Mouse (Mus musculus): Measurements from ENCODE around the gene Arsj.
A peak's percentile ranks its signal among the peaks of the same experiment; 100 is the strongest.

Gene Arsj

DNA sequence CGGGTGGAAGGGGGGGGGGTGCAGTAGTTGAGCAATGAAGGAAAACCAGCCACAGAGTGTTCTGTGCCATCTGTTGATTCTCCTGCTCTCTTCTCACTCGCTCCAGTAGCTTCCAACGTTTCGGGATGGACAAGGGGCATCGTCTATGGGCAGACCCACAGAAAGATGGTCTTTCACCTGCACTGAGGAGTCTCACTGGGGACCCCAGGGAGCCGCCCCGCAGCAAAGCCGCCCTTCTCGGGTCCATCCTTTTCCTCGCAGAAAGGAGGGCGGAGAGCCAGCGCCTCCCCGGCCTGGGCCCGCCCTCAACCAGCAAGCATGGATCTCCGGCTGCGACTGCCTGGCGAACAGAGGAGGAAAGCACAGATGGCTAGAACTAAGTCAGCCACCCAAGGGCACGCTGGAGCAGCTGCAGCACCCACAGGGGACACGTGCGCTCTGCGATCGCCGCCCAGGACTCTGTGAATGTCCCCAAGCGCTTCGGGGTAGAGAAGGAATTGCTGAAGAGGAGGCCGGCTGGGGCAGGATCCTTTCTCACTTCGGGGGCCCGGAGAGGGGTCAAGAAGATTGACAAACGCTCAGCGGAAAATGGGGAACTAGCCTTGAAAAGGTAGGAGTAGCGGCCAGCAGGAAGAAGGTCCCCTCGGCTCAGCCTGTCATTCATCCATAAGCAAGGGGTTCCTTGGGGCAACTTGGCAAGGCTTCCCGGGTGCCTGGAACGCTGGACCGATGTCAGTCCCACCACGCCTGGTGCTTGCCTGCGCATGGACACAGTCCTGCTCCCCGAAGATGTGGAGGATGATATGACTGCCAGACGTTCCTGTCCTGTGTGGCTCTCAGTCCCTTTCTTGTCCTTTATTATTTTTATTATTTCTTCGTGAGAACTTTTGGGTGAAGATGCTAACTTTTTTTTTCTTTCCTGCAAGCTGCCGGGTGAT, at the start of gene Arsj:
Arsj (plus strand) TSS at position 117 of the 938 bp plus-strand sequence.
- peak; percentile 15 for DNase-seq (ENCODE audit: low read depth, low spot score)

DNA sequence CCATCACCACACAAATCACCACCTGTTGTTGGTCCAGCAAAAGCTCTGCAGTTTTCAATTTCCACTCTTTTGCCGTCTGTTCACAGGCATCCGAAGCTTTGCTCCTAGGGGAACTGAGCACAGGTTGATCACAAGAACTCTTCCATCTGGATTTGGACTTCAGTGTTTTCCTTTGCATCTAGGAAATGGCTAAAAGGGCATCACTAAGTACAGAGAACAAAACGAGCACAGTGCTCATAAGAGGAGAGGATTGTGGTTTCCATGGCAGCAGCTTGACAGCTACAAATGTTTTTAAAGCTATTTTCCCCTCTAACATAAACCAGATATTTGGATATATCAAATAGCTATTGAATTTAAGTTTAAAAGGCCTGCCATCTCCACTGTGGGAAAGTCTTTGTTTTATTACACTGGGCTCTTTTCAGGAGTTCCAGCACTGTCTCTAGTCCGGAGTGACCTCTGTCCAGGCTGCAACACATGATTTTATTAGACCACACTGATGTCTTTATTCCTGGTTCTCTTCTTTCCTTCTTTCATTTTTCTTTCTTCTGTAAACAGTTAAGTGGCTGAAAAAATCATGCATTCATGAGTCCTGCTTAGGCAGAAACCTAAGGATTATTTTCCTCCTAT, 38.5 kb upstream of the Arsj start:
- no peak for DNase-seq (ENCODE audit: low read depth, low spot score)

DNA sequence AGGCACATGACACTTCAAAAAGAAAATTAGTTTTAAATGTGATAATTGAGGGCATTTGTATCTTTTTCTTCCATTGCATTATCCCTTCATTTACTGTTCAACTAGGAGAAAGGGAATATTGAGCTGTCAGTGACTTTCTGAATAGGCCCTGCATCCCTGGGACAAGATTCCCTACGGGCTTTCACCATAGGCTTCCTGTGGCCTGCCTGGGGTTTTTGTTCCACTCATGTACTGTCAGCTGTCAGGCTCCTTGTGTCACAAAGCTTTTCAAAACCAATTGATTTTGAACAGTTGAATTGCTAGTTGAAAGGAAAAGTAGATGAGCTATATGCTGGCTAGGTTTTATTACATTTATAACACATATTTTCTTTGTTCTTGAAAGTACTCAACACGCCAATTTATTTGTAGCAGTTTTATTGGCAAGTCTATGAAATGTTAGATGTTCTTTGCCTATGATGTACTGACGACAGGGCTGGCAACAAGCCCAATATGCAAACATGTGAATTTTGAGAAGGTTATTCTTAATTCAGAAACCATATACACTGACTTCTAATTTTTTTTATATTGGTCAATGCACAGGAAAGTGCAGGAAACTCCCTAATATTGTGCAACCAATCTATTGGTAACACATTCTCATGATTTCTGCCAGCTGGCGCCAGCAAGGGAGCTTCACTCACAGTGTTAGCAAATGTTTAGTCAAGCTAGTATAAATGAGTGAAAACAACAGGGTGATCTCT, 37.4 kb upstream of the Arsj start:
- no peak for DNase-seq (ENCODE audit: low read depth, low spot score)

DNA sequence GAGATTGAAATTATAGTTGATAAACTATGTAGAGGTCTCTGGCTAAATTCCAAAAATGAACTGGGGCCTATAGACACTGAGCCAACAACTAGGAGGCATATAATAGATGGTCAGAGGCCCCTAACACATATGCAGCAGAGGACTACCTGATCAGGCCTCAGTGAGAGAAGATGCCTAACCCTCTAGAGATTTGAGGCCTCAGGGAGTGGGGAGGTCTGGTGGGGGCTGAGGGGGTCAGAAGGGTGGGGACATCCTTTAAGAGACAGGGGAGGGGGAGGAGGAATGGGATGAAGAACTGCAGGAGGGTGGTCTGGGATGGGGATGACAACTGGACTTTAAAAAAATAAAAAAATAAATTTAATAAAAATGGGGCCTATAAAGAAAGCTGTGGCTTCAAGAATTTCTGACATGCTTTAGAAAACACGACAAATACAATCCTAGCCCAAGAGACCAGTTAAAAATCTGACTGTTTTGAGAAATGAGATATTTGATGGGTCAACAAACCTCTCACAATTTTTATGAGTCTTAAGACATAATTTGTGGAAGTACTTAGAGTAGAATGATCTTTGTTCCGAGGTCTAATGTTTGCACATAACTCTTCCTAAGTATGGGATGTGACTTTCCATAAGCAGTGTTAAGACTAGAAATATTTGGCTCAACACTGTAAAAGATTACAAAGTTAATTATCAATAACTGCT, 36.7 kb upstream of the Arsj start:
- no peak for DNase-seq (ENCODE audit: low read depth, low spot score)

DNA sequence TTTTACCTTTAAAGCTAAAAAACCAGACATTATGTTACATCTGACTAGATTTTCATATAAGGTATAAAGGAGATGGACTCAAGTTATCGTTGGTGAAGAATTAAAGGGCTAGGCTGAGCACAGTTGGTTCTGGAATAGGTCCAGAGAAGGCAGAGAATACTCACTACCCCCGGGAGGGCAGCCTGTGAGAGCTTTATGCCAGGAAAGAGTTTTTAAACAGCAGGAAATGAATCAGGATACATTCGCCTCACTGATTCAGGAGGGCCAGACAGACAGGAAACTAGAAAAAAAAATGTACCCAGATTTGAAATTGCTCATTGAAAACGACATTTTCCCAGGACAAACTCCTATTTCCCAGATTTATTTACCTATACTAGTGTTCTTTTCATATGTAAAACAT, 28.2 kb upstream of the Arsj start:
- no peak for DNase-seq (ENCODE audit: low read depth, low spot score)

DNA sequence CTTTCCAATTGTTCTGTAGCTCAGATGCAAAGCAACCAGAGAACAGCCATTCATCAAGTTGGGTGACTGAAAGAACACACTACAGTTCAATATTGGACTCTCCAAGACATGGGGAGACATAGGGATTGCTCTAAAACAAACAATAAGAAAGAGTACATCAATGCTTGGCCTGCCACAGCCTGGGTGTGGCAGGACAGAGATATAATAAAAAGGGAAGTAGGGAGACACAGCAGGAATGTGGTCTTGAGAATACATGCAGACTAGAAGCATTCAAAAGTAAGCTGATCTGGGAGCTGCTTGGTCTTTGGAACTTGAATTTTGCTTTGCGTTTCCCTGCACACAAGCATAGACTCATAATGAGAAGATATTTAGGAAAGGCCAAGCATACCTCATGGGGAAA, 18.7 kb upstream of the Arsj start:
- DNase-seq (ENCODE audit: low read depth, low spot score), result no peak

DNA sequence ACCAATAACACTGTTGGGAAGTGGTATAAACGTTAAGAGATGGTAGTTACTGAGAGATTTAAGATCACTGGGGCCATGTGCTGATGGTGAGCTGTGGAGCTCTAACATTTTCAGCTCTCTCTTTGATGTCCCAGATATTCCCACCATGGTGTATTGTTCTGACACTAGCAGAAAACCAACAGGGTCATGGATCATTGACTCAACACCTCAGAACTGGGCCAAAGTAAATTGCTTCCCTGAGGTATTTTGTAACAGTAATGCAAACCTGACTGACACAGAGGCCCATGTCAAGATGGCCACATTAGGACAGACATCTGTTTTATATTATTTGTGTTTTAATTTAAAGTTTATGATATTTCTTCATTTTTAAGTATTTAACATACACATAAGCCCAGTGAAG, 3.7 kb upstream of the Arsj start:
- DNase-seq (ENCODE audit: low read depth, low spot score), result no peak

DNA sequence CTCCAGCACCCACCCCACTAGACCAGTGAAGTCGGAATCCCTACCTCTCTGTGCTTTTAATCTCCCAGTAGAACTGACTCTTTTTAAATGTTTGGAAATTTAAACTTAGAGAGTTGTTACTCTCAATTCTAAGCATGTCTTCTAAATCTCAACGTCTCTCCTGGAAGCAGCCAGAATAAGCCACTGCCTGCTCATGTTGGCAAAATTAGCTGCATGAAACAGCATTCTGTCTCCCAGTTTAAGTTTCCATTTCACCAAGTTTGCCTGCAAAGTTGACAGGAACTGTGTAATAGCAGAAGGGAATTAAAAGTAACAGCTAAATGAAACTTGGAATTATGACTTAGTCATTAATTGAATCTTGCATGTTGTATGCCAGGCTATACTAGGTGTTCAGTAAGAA, 1.1 kb upstream of the Arsj start:
- DNase-seq (ENCODE audit: low read depth, low spot score), result no peak

DNA sequence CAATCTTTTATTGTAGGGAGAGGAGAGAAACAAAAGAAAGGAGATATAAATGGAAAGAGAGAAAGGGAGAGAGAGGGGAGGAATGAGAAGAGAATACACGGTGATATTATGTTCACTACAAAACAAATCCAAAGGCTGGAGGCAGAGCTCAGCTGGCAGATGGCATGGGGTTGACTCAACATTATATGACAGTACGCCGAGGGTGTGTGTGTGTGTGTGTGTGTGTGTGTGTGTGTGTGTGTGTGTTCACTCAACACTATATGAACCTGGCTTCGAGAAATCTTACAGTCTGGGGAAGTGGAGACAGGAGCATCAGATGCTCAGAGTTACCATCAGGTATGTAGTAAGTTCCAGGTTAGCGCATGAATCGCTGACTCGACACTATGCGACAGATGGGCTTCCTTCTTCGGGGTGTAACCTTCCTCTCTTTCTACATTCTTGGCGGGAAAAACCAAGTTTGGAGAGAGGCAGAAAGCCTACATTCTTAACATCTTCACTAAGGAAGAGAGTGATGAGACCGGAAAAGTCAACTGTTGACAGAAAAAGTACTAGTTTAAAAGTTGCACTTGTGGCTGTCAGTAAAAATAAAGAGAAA, 456 bp upstream of the Arsj start:
- DNase-seq (ENCODE audit: low read depth, low spot score), result no peak

DNA sequence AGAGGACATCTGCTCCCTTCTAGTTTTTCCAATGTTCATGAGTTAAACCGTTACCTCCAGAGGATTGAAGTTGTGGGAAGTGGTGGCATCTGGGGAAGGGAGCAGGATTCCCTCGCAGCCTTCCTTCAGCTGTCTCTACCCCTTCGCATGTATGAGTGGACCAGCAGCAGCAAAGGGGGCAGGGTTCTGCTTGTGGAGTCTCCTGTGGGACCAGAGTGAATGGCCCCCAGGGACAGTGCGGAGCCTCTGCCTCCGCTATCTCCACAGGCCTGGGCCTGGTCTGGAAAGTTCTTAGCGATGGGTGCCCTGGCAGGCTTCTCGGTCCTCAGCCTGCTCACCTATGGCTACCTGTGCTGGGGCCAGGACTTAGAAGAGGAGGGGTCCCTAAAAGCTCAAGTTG, 1.1 kb downstream of the Arsj start:
- no peak for DNase-seq (ENCODE audit: low read depth, low spot score)

DNA sequence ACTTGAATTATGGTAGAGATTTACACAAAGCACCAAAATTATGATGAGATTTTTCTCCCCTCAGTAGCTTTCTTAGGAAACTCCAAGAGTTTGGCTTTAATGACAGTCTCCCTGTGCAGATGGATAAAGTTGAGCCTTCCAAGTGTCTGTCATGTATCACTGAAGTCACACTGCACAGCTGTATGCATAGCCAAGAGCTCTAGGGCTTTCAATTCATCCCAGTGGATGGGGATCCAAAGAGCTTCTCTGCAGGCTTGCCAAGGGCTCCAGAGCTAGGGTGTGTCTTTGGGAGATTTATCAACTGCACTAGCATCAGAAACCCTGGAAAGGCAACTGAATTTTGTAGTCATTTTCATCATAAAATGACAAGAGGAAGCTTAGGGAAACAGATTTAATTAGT, 7.1 kb downstream of the Arsj start:
- DNase-seq (ENCODE audit: low read depth, low spot score), result no peak

DNA sequence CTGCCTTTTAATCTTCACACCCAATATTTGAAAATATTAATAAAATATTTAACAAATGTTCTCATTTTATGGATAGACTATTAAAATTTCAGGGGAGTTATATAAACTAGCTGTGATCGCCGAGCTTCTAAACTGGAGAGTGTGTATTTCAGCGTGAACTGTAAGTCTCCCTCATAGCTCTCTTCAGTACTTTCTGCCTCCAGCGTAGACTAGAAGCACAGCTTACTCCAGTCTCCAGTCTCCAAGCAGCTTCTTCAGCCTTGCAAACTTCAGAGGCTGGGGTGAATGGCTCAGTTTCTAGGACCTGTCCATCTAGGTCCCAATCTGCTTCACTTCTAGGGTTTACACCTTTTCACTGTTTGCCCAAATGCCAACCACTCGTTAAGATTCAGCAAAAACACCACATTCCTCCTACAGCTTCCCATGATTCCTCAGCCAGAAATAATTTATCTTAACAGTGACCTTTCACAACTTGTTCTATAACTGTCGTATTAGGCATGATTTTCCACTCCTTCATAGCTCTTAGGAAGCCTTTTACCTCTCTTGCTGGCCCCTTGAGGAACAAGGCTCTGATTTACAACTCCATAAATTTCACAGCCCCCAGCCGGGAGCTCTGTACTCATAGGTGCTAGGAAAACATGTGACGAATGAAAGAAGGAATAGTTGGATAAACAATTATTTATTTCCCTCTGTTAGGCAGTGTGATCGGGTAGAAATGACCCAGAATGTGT, 9.5 kb downstream of the Arsj start:
- no peak for DNase-seq (ENCODE audit: low read depth, low spot score)

DNA sequence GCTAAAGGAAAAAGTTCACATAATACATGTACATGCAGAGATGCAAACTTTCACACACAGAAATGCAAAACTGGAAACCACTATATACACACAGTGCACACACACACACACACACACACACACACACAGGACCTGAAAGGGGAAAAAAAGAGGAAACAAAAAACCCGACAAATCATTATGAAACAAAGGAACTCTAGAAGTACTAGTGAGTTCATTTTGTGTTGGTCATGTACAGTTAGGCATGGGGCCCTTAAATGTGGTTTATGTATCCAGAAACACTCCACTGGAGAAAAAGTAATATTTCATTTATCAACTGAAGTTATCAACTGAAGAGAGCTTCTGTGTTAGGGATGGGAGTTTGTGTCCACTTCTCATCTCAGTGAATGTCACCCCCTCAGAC, 10.2 kb downstream of the Arsj start:
- DNase-seq (ENCODE audit: low read depth, low spot score), result no peak

DNA sequence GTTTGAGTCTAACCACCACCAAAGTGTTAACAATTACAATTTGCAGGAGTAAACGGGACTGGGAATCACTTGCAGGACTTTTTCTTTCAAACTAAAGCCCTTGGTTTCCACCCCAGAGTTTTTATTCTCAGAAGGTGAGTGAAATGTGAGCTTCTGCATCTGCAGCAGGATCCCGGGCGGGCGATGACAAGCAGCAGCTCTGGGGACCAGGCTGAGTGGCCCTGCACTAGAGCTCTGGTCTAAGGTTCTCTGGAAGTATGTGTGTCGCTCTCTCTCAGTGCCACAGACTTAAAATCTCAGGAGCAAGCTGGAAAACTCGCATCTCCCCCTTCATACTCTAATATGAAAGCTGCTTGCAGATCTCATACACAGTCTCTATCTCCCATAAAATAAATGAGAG, 15.8 kb downstream of the Arsj start:
- no peak for DNase-seq (ENCODE audit: low read depth, low spot score)

DNA sequence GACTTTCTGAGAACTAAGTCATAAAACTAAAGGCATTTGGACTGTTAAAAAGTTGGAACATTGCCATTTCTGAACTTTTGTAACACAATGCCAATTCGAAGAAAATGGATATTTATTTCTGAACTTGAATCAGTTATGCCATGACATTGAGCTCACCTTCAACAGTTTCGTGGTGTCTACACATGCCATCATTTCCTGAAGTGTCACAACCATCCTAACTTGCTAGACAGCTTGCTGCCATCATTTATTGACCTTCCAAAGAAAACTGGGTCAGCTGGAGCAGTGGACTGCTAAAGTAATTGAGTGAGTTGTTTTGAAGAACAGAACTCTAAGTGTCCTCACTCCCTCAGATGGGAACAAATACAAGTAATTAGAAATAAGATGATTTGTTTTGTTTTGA, 16.2 kb downstream of the Arsj start:
- no peak for DNase-seq (ENCODE audit: low read depth, low spot score)

DNA sequence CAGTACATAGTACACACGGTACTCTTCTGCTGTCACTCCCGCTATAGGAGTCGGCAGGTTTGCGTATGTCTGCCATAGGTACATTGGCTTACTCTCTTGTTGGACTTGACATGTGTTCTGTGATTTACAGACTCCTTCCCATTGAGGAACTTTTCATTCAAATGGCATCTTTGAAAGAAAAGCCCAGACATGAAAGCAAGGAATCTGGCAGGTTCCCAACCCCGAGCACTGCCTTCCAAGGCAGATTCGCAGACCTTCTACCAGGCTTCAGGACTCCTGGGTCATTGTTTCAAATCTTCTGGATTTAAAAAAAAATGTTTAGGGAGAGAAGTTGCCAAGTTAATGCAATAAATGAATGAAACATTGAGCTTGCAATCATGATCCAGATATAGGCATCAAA, 19.8 kb downstream of the Arsj start:
- DNase-seq (ENCODE audit: low read depth, low spot score), result no peak

DNA sequence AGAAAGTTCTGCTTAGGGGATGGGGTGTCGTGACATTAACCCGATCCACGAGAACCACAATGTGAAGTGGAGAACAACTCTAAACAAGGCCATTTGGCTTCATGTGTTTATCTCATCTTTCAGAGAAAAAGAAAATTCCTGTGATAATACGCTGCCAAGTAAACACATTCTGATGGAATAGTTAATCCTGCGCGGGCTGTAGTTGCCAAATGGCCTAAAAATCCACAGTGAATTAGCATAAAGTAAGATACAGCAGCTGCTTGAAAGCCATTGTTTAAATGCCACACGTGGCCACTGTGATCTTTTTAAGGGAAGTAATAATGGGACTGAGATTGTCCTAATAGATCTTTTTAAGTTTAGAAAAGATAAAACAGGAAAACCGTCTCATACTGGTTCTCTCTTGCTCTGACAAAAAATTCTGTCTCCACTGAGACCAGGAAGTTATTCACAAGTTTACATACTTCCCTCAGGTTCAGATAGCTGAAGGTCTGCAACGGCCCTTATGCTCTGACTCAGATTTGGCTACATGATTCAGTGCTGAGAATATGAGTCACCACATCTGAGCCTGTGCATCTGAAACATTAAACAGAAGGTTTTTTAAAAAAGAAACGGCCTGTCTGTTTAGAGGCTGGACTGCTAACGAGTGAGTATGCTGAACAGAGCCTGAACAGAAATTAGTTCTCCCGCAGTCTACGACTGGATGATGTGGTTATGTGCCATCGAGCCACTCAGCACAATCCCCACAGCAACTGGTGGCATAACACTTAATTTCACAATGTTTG, 21.4 kb downstream of the Arsj start:
- no peak for DNase-seq (ENCODE audit: low read depth, low spot score)

DNA sequence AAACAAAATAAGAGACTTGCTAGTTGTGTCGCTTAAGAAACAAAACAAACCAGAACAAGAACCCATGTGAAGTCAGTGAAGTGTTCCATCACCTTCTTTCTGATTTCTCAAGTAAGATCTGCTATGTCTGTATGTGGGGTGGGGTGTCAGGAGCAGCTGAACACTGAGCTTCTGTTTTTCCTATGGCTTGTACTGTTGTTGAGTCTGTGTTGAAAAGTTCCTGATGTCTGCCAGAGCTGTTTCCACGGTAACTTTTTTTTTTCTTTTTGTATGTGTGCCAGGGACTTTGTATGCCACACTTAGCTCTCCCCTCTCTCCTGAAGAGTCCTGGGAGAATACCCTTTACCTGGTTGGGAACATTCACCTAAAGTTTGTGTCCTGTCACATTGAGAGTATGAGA, 34.0 kb downstream of the Arsj start:
- no peak for DNase-seq (ENCODE audit: low read depth, low spot score)

DNA sequence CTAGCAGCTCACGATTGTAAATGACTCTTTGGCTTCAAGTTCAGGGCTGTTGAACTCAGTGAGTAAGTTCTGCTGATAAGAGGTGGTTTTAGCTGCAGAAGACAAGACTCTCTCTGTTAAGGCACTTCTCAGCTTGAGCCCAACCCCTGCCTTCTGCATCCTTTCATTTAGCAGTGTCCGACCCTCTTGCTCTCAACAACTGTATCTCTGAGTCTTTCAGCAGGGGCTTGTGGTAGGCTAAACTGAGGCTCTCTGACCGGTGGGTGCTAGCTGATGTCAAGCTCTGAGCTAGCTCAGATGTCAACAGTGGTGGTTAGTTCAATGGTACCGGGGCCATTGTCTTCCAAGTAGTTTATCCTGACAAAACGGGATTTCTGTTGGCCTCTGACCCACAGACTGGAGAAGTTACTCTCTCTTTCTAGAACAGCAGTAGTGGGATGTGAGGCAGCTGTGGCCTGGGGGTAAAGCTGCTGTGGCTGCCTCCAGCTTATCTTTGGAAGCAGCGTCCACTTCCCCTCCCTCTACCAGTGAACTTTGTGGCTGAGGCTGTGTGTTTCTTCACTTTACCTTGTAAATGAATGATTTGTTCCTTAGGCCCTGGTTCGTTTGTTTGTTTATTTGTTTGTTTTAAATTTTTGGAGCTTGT, 34.6 kb downstream of the Arsj start:
- DNase-seq (ENCODE audit: low read depth, low spot score), result no peak

DNA sequence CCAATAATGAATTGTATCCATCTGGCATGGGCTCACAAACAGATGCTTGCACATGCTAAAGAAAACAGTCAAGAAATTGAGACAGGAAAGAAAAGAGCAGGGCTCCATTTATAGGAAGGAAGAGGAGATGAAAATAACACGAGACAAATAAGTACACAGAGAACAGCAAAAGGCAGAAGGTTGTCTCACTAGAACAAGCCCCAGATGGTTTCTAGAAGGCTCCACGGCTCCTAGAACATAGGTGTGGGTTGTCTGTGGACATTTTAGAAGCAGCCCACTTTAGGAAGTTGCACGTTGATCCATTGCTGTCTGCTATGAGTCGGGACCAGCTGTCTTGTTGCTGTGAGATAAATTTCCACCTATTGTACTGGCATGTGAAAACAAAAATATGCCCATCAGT, 37.2 kb downstream of the Arsj start:
- DNase-seq (ENCODE audit: low read depth, low spot score), result no peak

Measured in ES-CJ7 (cell line).